ENCODE assay signal across 25 mouse cellular contexts in the genomic region with DNA sequence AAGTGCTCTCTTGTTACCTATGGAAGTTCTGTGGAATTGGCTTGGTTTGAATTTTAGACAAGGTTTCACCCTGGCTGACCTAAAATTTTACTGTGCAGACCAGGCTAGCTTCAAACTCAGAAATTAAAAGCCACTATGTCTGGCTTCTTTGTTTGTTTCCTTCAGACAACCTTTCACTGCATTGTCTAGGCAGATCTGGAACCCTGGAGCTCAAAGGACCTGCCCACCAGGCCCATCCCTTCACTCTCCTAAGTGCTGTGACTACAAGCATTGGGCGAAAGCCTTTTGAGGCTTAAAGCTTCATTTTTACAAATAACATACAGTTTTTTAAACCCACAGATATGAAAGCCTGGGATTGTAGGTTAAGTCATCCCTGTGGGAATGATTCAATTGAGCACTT.
"Had no signal": no experiment of that assay in that cellular context is flagged by ENCODE, and none has a peak within 500 bp of the region (broad histone marks: within the 10 kb centered on the region; RNA-seq: fewer than 3 reads in every experiment).

No protein-coding gene starts in this region.

- H3K27me3 ChIP-seq: heart, embryonic 13.5 days; heart, embryonic 15.5 days; intestine, embryonic 15.5 days; limb, embryonic 12.5 days; liver, embryonic 13.5 days; liver, embryonic 15.5 days had no signal

- H3K4me2 ChIP-seq: heart, embryonic 11.5 days; heart, embryonic 13.5 days; heart, embryonic 15.5 days; hindbrain, embryonic 14.5 days; intestine, embryonic 15.5 days; limb, embryonic 12.5 days; liver, embryonic 11.5 days; liver, embryonic 13.5 days; liver, embryonic 15.5 days had no signal

- H3K27ac ChIP-seq: heart, adult 2 months; heart, embryonic 13.5 days; heart, embryonic 15.5 days; hindbrain, embryonic 14.5 days; intestine, embryonic 15.5 days; limb, embryonic 10.5 days; limb, embryonic 12.5 days; liver, embryonic 13.5 days; liver, embryonic 15.5 days had no signal

- DNase-seq: gastrocnemius, postnatal 10 days; gastrocnemius, postnatal 25 days; heart, adult 2 months; heart, postnatal 14 days; heart, postnatal 36 days; kidney, adult 18-20 months; kidney, adult 8-10 months; kidney, postnatal 10 days; kidney, postnatal 25 days; kidney, postnatal 4 days; layer of hippocampus, adult 9-11 months; liver; liver, embryonic 13.5 days had no signal

- H3K36me3 ChIP-seq: heart, embryonic 13.5 days; heart, embryonic 15.5 days; intestine, embryonic 15.5 days; limb, embryonic 10.5 days; limb, embryonic 12.5 days; liver, embryonic 13.5 days; liver, embryonic 15.5 days had no signal

- H3K9ac ChIP-seq: heart, embryonic 13.5 days; heart, embryonic 15.5 days; hindbrain, embryonic 14.5 days; intestine, embryonic 15.5 days; limb, embryonic 12.5 days; liver, embryonic 13.5 days; liver, embryonic 15.5 days had no signal

- H3K9me3 ChIP-seq: heart, embryonic 13.5 days; heart, embryonic 15.5 days; intestine, embryonic 15.5 days; limb, embryonic 10.5 days; limb, embryonic 12.5 days; liver, embryonic 13.5 days; liver, embryonic 15.5 days had no signal

- H3K4me3 ChIP-seq: heart, adult 2 months; heart, embryonic 13.5 days; heart, embryonic 15.5 days; intestine, embryonic 15.5 days; left cerebral cortex, adult 2 months; limb, embryonic 10.5 days; limb, embryonic 12.5 days; liver, embryonic 13.5 days; liver, embryonic 15.5 days had no signal

- ATAC-seq: inflammation-experienced regulatory T-cells, adult 6 months; intestine, embryonic 15.5 days; intestine, postnatal 0 days had no signal
